Mouse (Mus musculus) liver, embryonic 13.5 days (tissue): ENCODE results near the gene Swap70. TPM values are rescaled to one million over a fixed set of nuclear protein-coding genes. Genes with fewer than 3 reads are reported as not detected.
A peak's percentile ranks its signal among the peaks of the same experiment; 100 is the strongest.

Source experiments
- ATAC-seq: fragments of 200-750 bp; cut with Nextera tagmentation; 2 replicates; pipeline ENCODE4 v1.8.0; 2017; ENCODE audit warnings: low read depth, mild to moderate bottlenecking, moderate number of reproducible peaks, moderate library complexity
- DNase-seq: peaks from one replicate; pipeline ENCODE4 v3.0.0; 2022
- H3K27ac ChIP-seq: fragments of 300-500 bp; sonication (generic); 2 replicates; pipeline ENCODE4 v1.5.1; 2015; ENCODE audit warnings: moderate library complexity, mild to moderate bottlenecking, inconsistent platforms
- H3K27me3 ChIP-seq: fragments of 300-500 bp; sonication (generic); 2 replicates; pipeline ENCODE4 v1.6.1; 2015; ENCODE audit warnings: mild to moderate bottlenecking, inconsistent platforms
- H3K36me3 ChIP-seq: fragments of 300-500 bp; sonication (generic); 2 replicates; pipeline ENCODE4 v1.6.1; 2015; ENCODE audit warnings: mild to moderate bottlenecking, inconsistent platforms
- H3K4me1 ChIP-seq: fragments of 300-500 bp; sonication (generic); replicated peaks from 2 replicates; pipeline ENCODE4 v1.6.1; 2015; ENCODE audit warnings: inconsistent platforms
- H3K4me2 ChIP-seq: fragments of 300-500 bp; sonication (generic); 2 replicates; pipeline ENCODE4 v1.6.1; 2015; ENCODE audit warnings: inconsistent platforms, mild to moderate bottlenecking, moderate library complexity
- H3K4me3 ChIP-seq: fragments of 300-500 bp; sonication (generic); replicated peaks from 2 replicates; pipeline ENCODE4 v1.5.1; 2015; ENCODE audit warnings: mild to moderate bottlenecking, inconsistent platforms
- H3K9ac ChIP-seq: fragments of 300-500 bp; sonication (generic); 2 replicates; pipeline ENCODE4 v1.6.1; 2015; ENCODE audit warnings: mild to moderate bottlenecking, inconsistent platforms
- H3K9me3 ChIP-seq: fragments of 300-500 bp; sonication (generic); replicated peaks from 2 replicates; pipeline ENCODE4 v1.6.1; 2016; ENCODE audit warnings: inconsistent platforms
- WGBS: fragments of 180-500 bp; shearing (Covaris S2); methylation state at CpG from one replicate; pipeline ENCODE4 v1.1.7; 2015; ENCODE audit not compliant: insufficient replicate concordance; 5-methylcytosine and 5-hydroxymethylcytosine counted together
- polyA plus RNA-seq: library from polyadenylated mRNA; unstranded; fragments of >200 nt; fragmentation: Nextera tagmentation; extraction: Ambion mirVana; gene quantifications from 2 replicates; pipeline ENCODE4 v1.2.1, GENCODE M21; 2015

The Swap70 gene
- polyA plus RNA-seq, 1 experiment from 2014 or later: 10.2 TPM

DNA sequence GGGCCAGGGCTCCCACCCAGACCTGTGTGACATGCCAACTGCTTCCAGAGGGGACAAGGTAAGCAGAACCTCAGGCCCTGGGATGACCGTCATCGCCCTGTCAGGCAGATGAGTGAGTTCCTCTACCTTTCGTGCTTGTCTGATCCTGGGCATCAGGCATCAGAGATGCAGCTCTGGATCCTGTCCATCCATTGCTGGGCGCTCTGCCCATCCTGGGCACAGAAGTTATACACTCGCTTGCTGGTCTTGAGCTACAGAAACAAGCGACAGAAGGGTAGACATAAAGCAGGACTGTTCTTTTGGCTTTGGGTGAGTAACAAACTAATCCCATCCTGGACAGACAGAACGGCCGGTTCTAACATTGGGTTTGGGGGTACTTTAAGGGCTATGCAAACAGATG lies 87.7 kb downstream of the Swap70 start:
- ATAC-seq (no peak), DNase-seq (no peak)
- H3K4me2 ChIP-seq: no peak overlapping the region
- H3K27me3 ChIP-seq: no peaks in the 10 kb centered on the region
- no peak overlapping the region for H3K9ac ChIP-seq
- H3K4me1 ChIP-seq: no peaks in the 10 kb centered on the region
- H3K27ac ChIP-seq: no peak overlapping the region
- WGBS: 80% methylated on average over 8 of the region's 8 CpGs
- H3K4me3 ChIP-seq: no peak overlapping the region
- H3K9me3 ChIP-seq: no peaks in the 10 kb centered on the region
- H3K36me3 ChIP-seq: no peaks in the 10 kb centered on the region

DNA sequence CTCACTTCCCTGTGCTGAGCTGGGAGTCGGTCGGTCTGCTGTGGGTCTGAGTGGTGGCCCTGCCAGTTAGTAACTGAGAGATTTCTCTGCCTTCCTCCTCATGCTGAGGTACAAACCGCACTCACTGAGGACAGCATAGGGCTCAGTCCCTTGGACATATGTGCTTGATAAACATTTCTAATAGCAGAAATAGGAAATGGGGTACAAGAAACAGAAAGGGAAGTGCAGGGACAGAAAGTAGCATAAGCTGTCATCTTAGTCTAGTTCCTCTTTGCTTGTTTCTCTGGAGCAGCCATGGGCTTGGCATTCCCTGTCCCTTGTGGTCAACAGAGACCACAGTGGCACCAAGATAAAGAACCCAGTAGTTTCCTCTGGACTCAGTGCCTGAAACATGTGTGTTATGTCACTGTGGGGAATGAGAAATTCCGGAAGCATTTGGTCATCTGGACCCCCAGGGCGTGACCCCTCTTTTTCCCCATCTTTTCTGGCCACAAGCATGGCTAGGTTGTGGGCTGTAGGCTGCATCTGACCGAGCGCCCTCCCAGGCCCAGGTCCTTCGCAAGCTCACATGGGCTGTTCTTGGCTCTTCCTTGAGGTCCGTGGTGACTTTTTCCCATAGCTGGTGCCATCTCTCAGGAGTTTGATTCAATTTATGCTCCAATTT lies 92.0 kb downstream of the Swap70 start:
- Histone ChIP-seq H3K4me2 (no peak overlapping the region), H3K9me3 (no peaks in the 10 kb centered on the region), H3K4me1 (no peaks in the 10 kb centered on the region), H3K4me3 (no peak overlapping the region), H3K36me3 (peaks cover 8% of the 10 kb centered on the region; the same call in 1 of the 2 replicates), H3K27ac (no peak overlapping the region), H3K27me3 (no peaks in the 10 kb centered on the region), H3K9ac (no peak overlapping the region)
- WGBS: 21% methylated on average over 9 of the region's 9 CpGs
- DNase-seq (no peak), ATAC-seq (peak; percentile 47)

- ATAC-seq: no peak
- 70% methylated on average over 7 of the region's 7 CpGs for WGBS
Observed at GRCm38 (mm10) chr7:110314401-110314890, 92.9 kb downstream of the Swap70 start.

DNA sequence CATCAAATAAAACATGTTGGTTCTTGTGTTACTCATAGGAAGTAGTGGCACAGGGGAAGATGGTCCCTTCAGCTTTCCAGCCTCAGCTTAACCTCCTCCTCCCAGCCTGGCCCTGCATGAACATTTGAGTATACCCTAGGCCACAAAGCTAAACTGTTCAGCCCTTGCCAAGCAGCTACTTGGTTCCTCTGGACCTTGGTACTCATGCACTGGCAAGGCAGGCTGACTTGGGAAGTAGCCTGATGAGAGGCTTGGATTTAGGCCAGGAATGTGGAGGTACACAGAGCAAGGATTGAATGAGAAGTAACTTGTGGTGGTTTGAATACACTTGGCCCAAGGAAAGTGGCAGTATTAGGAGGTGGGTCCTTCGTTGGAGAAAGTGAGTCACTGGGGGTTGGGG lies 93.8 kb downstream of the Swap70 start:
- H3K27ac ChIP-seq: no peak overlapping the region
- H3K9ac ChIP-seq: no peak overlapping the region
- H3K27me3 ChIP-seq: no peaks in the 10 kb centered on the region
- no peak overlapping the region for H3K4me3 ChIP-seq
- DNase-seq (no peak), ATAC-seq (no peak)
- peaks cover 8% of the 10 kb centered on the region; the same call in 1 of the 2 replicates for H3K36me3 ChIP-seq
- no peak overlapping the region for H3K4me2 ChIP-seq
- WGBS: 46% methylated on average over 1 of the region's 1 CpGs
- H3K4me1 ChIP-seq: no peaks in the 10 kb centered on the region
- no peaks in the 10 kb centered on the region for H3K9me3 ChIP-seq

More at GRCm38 (mm10) chr7:110314401-110314890, 92.9 kb downstream of the Swap70 start:
- H3K27me3 ChIP-seq: no peaks in the 10 kb centered on the region
- no peak overlapping the region for H3K27ac ChIP-seq
- DNase-seq: no peak
- H3K36me3 ChIP-seq: peaks cover 8% of the 10 kb centered on the region; the same call in 1 of the 2 replicates
- H3K4me3 ChIP-seq: no peak overlapping the region
- H3K4me2 ChIP-seq: no peak overlapping the region
- no peaks in the 10 kb centered on the region for H3K9me3 ChIP-seq
- H3K4me1 ChIP-seq: no peaks in the 10 kb centered on the region
- no peak overlapping the region for H3K9ac ChIP-seq

GRCm38 (mm10) chr7:110317412-110317811 lies 95.9 kb downstream of the Swap70 start:
- no peak overlapping the region for H3K9ac ChIP-seq
- H3K36me3 ChIP-seq: peaks cover 8% of the 10 kb centered on the region; the same call in 1 of the 2 replicates
- 79% methylated on average over 4 of the region's 4 CpGs for WGBS
- H3K4me2 ChIP-seq: no peak overlapping the region
- H3K4me3 ChIP-seq: no peak overlapping the region
- ATAC-seq: no peak
- no peaks in the 10 kb centered on the region for H3K27me3 ChIP-seq
- no peaks in the 10 kb centered on the region for H3K4me1 ChIP-seq
- H3K27ac ChIP-seq: no peak overlapping the region
- no peaks in the 10 kb centered on the region for H3K9me3 ChIP-seq
- DNase-seq: no peak

- H3K4me2 ChIP-seq: no peak overlapping the region
- no peak overlapping the region for H3K9ac ChIP-seq
- DNase-seq (no peak), ATAC-seq (no peak)
- H3K9me3 ChIP-seq: no peaks in the 10 kb centered on the region
- no peak overlapping the region for H3K27ac ChIP-seq
- peaks cover 8% of the 10 kb centered on the region; the same call in 1 of the 2 replicates for H3K36me3 ChIP-seq
- no peaks in the 10 kb centered on the region for H3K4me1 ChIP-seq
- H3K27me3 ChIP-seq: no peaks in the 10 kb centered on the region
- 55% methylated on average over 6 of the region's 6 CpGs for WGBS
- no peak overlapping the region for H3K4me3 ChIP-seq
Observed at GRCm38 (mm10) chr7:110318971-110319519, 97.5 kb downstream of the Swap70 start.

- Histone ChIP-seq H3K9ac (no peak overlapping the region), H3K27ac (no peak overlapping the region), H3K4me3 (no peak overlapping the region), H3K9me3 (no peaks in the 10 kb centered on the region), H3K36me3 (0 out of 2 replicates have a peak, but pooled peaks cover 3% of the 10 kb centered on the region), H3K27me3 (no peaks in the 10 kb centered on the region), H3K4me1 (no peaks in the 10 kb centered on the region), H3K4me2 (no peak overlapping the region)
- 72% methylated on average over 5 of the region's 5 CpGs for WGBS
- ATAC-seq (no peak), DNase-seq (no peak)
Observed at GRCm38 (mm10) chr7:110321106-110321505, 99.6 kb downstream of the Swap70 start.

DNA sequence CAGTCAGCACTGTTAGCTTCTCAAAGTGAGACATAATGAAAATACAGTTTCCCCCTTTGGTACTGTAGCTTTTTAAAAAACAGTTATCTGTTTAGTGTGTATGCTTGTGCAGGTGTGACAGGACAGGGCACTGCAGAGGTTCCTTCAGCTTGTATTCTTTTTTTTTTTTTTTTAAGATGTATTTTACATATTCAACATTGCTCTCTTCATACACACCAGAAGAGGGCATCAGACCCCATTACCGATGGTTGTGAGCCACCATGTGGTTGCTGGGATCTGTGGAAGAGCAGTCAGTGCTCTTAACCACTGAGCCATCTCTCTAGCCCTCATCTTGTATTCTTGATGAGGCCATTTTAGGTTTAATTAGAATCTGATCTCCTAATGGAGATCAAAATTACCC lies 103.3 kb downstream of the Swap70 start:
- DNase-seq (no peak), ATAC-seq (no peak)
- Histone ChIP-seq H3K27ac (no peak overlapping the region), H3K27me3 (no peaks in the 10 kb centered on the region), H3K36me3 (peaks cover 3% of the 10 kb centered on the region; the same call in 1 of the 2 replicates), H3K4me3 (no peak overlapping the region), H3K9me3 (no peaks in the 10 kb centered on the region), H3K4me1 (no peaks in the 10 kb centered on the region), H3K4me2 (no peak overlapping the region), H3K9ac (no peak overlapping the region)
- WGBS: 67% methylated on average over 1 of the region's 1 CpGs

- Histone ChIP-seq H3K9ac (no peak overlapping the region), H3K9me3 (no peaks in the 10 kb centered on the region), H3K36me3 (peaks cover 3% of the 10 kb centered on the region; the same call in 1 of the 2 replicates), H3K4me3 (no peak overlapping the region), H3K27ac (no peak overlapping the region), H3K27me3 (no peaks in the 10 kb centered on the region), H3K4me2 (no peak overlapping the region), H3K4me1 (no peaks in the 10 kb centered on the region)
- DNase-seq: no peak
- no peak for ATAC-seq
- 75% methylated on average over 5 of the region's 5 CpGs for WGBS
Observed at GRCm38 (mm10) chr7:110325381-110326110, 104.0 kb downstream of the Swap70 start.
